Mouse (Mus musculus) right cerebral cortex, adult 18-20 months (tissue): Measurements from ENCODE around the gene Tmco1.

Source experiments
- DNase-seq: peaks from one replicate; pipeline ENCODE4 v3.0.0; 2022; ENCODE audit warnings: mixed read lengths

Gene Tmco1

DNA sequence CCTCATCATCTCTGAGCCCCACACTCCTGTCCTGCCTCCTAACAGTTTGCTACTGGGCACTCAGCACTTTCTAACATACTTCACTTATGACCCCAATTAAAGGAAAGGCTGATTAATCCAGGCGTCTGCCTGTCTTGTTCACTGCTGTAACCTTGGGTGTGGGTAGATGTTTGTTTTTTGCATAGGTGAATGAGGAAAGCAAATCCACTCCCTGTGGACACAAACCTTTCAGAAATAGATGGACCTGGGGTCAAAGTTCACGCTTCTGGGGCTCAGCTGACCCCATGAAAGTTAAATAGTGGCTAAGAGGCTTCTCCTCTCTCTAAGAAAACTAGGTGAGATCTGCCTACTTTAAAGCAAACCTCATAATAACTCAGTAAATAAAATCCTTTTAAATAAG lies 66.8 kb downstream of the Tmco1 start:
- no peak for DNase-seq

DNA sequence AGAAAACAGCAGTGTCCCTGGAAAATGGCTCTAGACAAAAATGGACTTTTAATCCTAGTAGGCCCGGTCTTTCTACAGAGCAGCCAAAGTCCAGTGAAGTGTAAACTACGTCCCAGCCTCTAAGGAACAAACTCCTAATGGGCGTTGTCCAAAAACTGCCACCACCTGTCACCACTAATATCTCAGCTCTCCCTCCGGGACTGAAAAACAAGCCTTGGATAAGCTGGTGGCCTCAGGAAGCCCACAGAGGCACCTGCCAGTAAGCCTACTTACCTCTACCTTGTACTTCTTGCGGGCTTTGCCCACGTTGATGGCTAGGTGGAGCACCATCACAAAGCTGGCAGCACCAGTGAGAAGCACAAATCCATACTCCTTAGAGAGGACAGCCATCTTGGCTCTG lies 69.8 kb downstream of the Tmco1 start:
- no peak for DNase-seq

GRCm38 (mm10) chr1:167379751-167380150 lies 71.6 kb downstream of the Tmco1 start:
- DNase-seq: no peak

DNA sequence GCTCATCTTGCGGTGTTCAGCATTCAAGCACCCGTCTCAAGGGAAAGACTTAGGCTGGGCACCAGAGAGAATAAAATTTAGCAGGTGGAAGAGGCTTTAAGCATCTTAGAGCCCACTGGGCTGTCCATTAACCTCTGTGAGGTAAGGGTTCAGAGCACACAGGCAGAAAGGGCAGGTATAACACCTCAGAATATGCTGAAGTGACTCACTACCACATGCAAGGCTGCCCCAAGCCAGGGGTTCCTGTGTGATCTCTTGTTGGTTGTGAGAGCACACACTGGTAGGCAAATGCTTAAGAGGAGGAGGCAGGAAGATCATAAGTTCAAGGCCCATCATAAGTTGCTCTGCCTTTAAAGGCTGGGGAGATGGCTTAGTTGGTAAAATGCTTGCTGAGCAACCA lies 72.0 kb downstream of the Tmco1 start:
- no peak for DNase-seq

- no peak for DNase-seq
Observed at GRCm38 (mm10) chr1:167381050-167382015, 73.2 kb downstream of the Tmco1 start.

GRCm38 (mm10) chr1:167382316-167382715 lies 74.1 kb downstream of the Tmco1 start:
- no peak for DNase-seq

- DNase-seq: no peak
Observed at GRCm38 (mm10) chr1:167382763-167383162, 74.6 kb downstream of the Tmco1 start.

GRCm38 (mm10) chr1:167383178-167383577 lies 75.0 kb downstream of the Tmco1 start:
- no peak for DNase-seq
